Mouse (Mus musculus) gonadal fat pad, adult 2 months (tissue): ENCODE measurements around the gene Pla2g6. TPM values are rescaled to one million over a fixed set of nuclear protein-coding genes. Genes with fewer than 3 reads are reported as not detected.

ENCODE experiments used
- DNase-seq: peaks from one replicate; pipeline ENCODE4 v3.0.0-alpha.2; 2012; ENCODE audit warnings: low read depth
- polyA plus RNA-seq: library from polyadenylated mRNA; depleted of rRNA; stranded (reverse); fragments of >200 nt; gene quantifications from 2 replicates; pipeline ENCODE4 v1.2.3, GENCODE M21; 2012; rRNA removed

Pla2g6 gene
- polyA plus RNA-seq, 1 experiment, result 44.8 TPM

GRCm38 (mm10) chr15:79242574-79243233 is 85.5 kb downstream of the Pla2g6 start:
- no peak for DNase-seq

DNA sequence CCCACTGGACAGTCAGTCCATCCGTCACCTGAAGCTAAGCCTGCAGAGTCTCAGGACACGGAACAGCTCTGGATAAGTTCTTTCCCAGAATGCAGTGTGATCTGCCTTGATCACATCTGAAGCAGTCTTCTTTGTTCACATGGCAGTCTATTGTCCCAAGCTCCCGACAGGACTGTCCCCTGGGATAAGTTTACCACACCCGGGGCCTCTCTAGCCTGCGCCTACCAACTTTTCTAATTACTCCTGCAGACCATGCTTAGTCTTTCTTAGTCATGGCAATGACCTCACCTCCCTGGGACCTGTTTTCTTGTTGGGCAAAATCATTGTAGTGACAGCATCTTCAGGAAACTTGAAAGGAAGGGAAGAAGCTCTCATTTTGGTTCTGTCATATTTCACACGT is 90.2 kb downstream of the Pla2g6 start:
- DNase-seq, result no peak

Other genes with a start within 250 kb of the Pla2g6 start
- 25.2 and 28.3 TPM in 2 replicates for gene Micall1, start 219.5 kb downstream of the Pla2g6 start, polyA plus RNA-seq
- 41.4 and 56.3 TPM in 2 replicates for gene Polr2f, start 187.4 kb downstream of the Pla2g6 start, polyA plus RNA-seq
- gene 1700088E04Rik, start 187.1 kb downstream of the Pla2g6 start, polyA plus RNA-seq, result 15.7 and 15.8 TPM in 2 replicates
- 0.85 and 1.5 TPM in 2 replicates for gene Sox10, start 163.2 kb downstream of the Pla2g6 start, polyA plus RNA-seq
- 33.0 and 33.9 TPM in 2 replicates for gene Pick1, start 99.2 kb downstream of the Pla2g6 start, polyA plus RNA-seq
- 0.11 and 0.46 TPM in 2 replicates for gene Gm49486, start 99.0 kb downstream of the Pla2g6 start, polyA plus RNA-seq
- gene Slc16a8, start 73.6 kb downstream of the Pla2g6 start, polyA plus RNA-seq, result 0.06 and 0.26 TPM in 2 replicates
- 1.3 and 1.9 TPM in 2 replicates for gene Baiap2l2, start 42.9 kb downstream of the Pla2g6 start, polyA plus RNA-seq
- gene Maff, start 18.2 kb upstream of the Pla2g6 start, polyA plus RNA-seq, result 3.1 and 3.7 TPM in 2 replicates
- 76.1 and 82.9 TPM in 2 replicates for gene Tmem184b, start 75.2 kb upstream of the Pla2g6 start, polyA plus RNA-seq
- 77.4 and 101 TPM in 2 replicates for gene Csnk1e, start 127.2 kb upstream of the Pla2g6 start, polyA plus RNA-seq
- 0.06 TPM in 1 of 2 replicates, not detected in the other for gene Kcnj4, start 176.9 kb upstream of the Pla2g6 start, polyA plus RNA-seq
- gene Kdelr3, start 188.0 kb upstream of the Pla2g6 start, polyA plus RNA-seq, result 22.5 and 28.6 TPM in 2 replicates
- gene Ddx17, start 218.4 kb upstream of the Pla2g6 start, polyA plus RNA-seq, result 342 and 345 TPM in 2 replicates